Mouse (Mus musculus): ENCODE measurements at regions not wholly inside any gene's neighbourhood (a gene's known extent, or its start where the extent isn't known, plus 50 kb on each side); places are given as distances from the start of the nearest gene placed in this dataset.

- ATAC-seq (ENCODE audit: low FRiP score, low TSS enrichment) = no peak
- H3K4me1 ChIP-seq (ENCODE audit: control insufficient read depth, insufficient read depth, low read length) = no peaks in the 10 kb centered on the region
- no peak for DNase-seq
- H3K9me3 ChIP-seq (ENCODE audit: control insufficient read depth, low read length) = no peaks in the 10 kb centered on the region
- H3K36me3 ChIP-seq (ENCODE audit: control insufficient read depth, insufficient read depth, low read length) = no peaks in the 10 kb centered on the region
- no peak overlapping the region for H3K4me3 ChIP-seq (replicated peaks; ENCODE audit: low read depth, low read length)
- no peaks in the 10 kb centered on the region for H3K27me3 ChIP-seq (ENCODE audit: control insufficient read depth, insufficient read depth, low read length)
- WGBS = 93% methylated on average over 1 of the region's 1 CpGs
- no peak overlapping the region for H3K4me2 ChIP-seq (ENCODE audit: low read length)
- H3K9ac ChIP-seq (replicated peaks; ENCODE audit: low read length) = no peak overlapping the region
- no peak overlapping the region for H3K27ac ChIP-seq (replicated peaks; ENCODE audit: low read depth, low read length)
These were observed 459.3 kb downstream of the Ppargc1a start for GRCm38 (mm10) chr5:51108181-51108580.

- H3K27me3 ChIP-seq (ENCODE audit: control insufficient read depth, insufficient read depth, low read length) = no peaks in the 10 kb centered on the region
- H3K9me3 ChIP-seq (ENCODE audit: control insufficient read depth, low read length) = no peaks in the 10 kb centered on the region
- 82% methylated on average over 3 of the region's 3 CpGs for WGBS
- no peak overlapping the region for H3K27ac ChIP-seq (replicated peaks; ENCODE audit: low read depth, low read length)
- H3K4me2 ChIP-seq (ENCODE audit: low read length) = no peak overlapping the region
- ATAC-seq (ENCODE audit: low FRiP score, low TSS enrichment) = no peak
- no peak overlapping the region for H3K4me3 ChIP-seq (replicated peaks; ENCODE audit: low read depth, low read length)
- H3K36me3 ChIP-seq (ENCODE audit: control insufficient read depth, insufficient read depth, low read length) = no peaks in the 10 kb centered on the region
- no peak overlapping the region for H3K9ac ChIP-seq (replicated peaks; ENCODE audit: low read length)
- H3K4me1 ChIP-seq (ENCODE audit: control insufficient read depth, insufficient read depth, low read length) = no peaks in the 10 kb centered on the region
- no peak for DNase-seq
These were observed 467.6 kb downstream of the Ppargc1a start for GRCm38 (mm10) chr5:51099902-51100301.

GRCm38 (mm10) chr5:51072674-51073468 lies 494.7 kb downstream of the Ppargc1a start:
- 88% methylated on average over 8 of the region's 8 CpGs for WGBS
- DNase-seq = no peak
- H3K27me3 ChIP-seq (ENCODE audit: control insufficient read depth, insufficient read depth, low read length) = no peaks in the 10 kb centered on the region
- H3K9ac ChIP-seq (replicated peaks; ENCODE audit: low read length) = no peak overlapping the region
- no peaks in the 10 kb centered on the region for H3K9me3 ChIP-seq (ENCODE audit: control insufficient read depth, low read length)
- no peak overlapping the region for H3K4me3 ChIP-seq (replicated peaks; ENCODE audit: low read depth, low read length)
- H3K4me1 ChIP-seq (ENCODE audit: control insufficient read depth, insufficient read depth, low read length) = no peaks in the 10 kb centered on the region
- H3K4me2 ChIP-seq (ENCODE audit: low read length) = no peak overlapping the region
- H3K27ac ChIP-seq (replicated peaks; ENCODE audit: low read depth, low read length) = no peak overlapping the region
- no peak for ATAC-seq (ENCODE audit: low FRiP score, low TSS enrichment)
- no peaks in the 10 kb centered on the region for H3K36me3 ChIP-seq (ENCODE audit: control insufficient read depth, insufficient read depth, low read length)

GRCm38 (mm10) chr5:51072146-51072545 lies 495.4 kb downstream of the Ppargc1a start:
- H3K9ac ChIP-seq (replicated peaks; ENCODE audit: low read length) = no peak overlapping the region
- ATAC-seq (ENCODE audit: low FRiP score, low TSS enrichment) = no peak
- H3K27me3 ChIP-seq (ENCODE audit: control insufficient read depth, insufficient read depth, low read length) = no peaks in the 10 kb centered on the region
- H3K27ac ChIP-seq (replicated peaks; ENCODE audit: low read depth, low read length) = no peak overlapping the region
- H3K9me3 ChIP-seq (ENCODE audit: control insufficient read depth, low read length) = no peaks in the 10 kb centered on the region
- DNase-seq = no peak
- no peak overlapping the region for H3K4me3 ChIP-seq (replicated peaks; ENCODE audit: low read depth, low read length)
- no peak overlapping the region for H3K4me2 ChIP-seq (ENCODE audit: low read length)
- H3K4me1 ChIP-seq (ENCODE audit: control insufficient read depth, insufficient read depth, low read length) = no peaks in the 10 kb centered on the region
- 83% methylated on average over 2 of the region's 2 CpGs for WGBS
- H3K36me3 ChIP-seq (ENCODE audit: control insufficient read depth, insufficient read depth, low read length) = no peaks in the 10 kb centered on the region

- H3K36me3 ChIP-seq (ENCODE audit: control insufficient read depth, insufficient read depth, low read length) = no peaks in the 10 kb centered on the region
- no peaks in the 10 kb centered on the region for H3K9me3 ChIP-seq (ENCODE audit: control insufficient read depth, low read length)
- no peak overlapping the region for H3K27ac ChIP-seq (replicated peaks; ENCODE audit: low read depth, low read length)
- H3K9ac ChIP-seq (replicated peaks; ENCODE audit: low read length) = no peak overlapping the region
- no peak overlapping the region for H3K4me2 ChIP-seq (ENCODE audit: low read length)
- DNase-seq (no peak), ATAC-seq (ENCODE audit: low FRiP score, low TSS enrichment) (no peak)
- no peak overlapping the region for H3K4me3 ChIP-seq (replicated peaks; ENCODE audit: low read depth, low read length)
- WGBS = 67% methylated on average over 1 of the region's 1 CpGs
- H3K27me3 ChIP-seq (ENCODE audit: control insufficient read depth, insufficient read depth, low read length) = no peaks in the 10 kb centered on the region
- no peaks in the 10 kb centered on the region for H3K4me1 ChIP-seq (ENCODE audit: control insufficient read depth, insufficient read depth, low read length)
These were observed 497.9 kb downstream of the Ppargc1a start for GRCm38 (mm10) chr5:51069668-51070067.

GRCm38 (mm10) chr5:51045872-51046271 lies 521.7 kb downstream of the Ppargc1a start:
- DNase-seq (no peak), ATAC-seq (ENCODE audit: low FRiP score, low TSS enrichment) (no peak)
- Histone ChIP-seq H3K9me3 (ENCODE audit: control insufficient read depth, low read length) (no peaks in the 10 kb centered on the region), H3K36me3 (ENCODE audit: control insufficient read depth, insufficient read depth, low read length) (no peaks in the 10 kb centered on the region), H3K4me2 (ENCODE audit: low read length) (no peak overlapping the region), H3K27ac (replicated peaks; ENCODE audit: low read depth, low read length) (no peak overlapping the region), H3K27me3 (ENCODE audit: control insufficient read depth, insufficient read depth, low read length) (no peaks in the 10 kb centered on the region), H3K9ac (replicated peaks; ENCODE audit: low read length) (no peak overlapping the region), H3K4me3 (replicated peaks; ENCODE audit: low read depth, low read length) (no peak overlapping the region), H3K4me1 (ENCODE audit: control insufficient read depth, insufficient read depth, low read length) (no peaks in the 10 kb centered on the region)
- WGBS = 80% methylated on average over 2 of the region's 2 CpGs

- Histone ChIP-seq H3K36me3 (ENCODE audit: control insufficient read depth, insufficient read depth, low read length) (no peaks in the 10 kb centered on the region), H3K4me3 (replicated peaks; ENCODE audit: low read depth, low read length) (no peak overlapping the region), H3K4me2 (ENCODE audit: low read length) (no peak overlapping the region), H3K27ac (replicated peaks; ENCODE audit: low read depth, low read length) (no peak overlapping the region), H3K4me1 (ENCODE audit: control insufficient read depth, insufficient read depth, low read length) (no peaks in the 10 kb centered on the region), H3K27me3 (ENCODE audit: control insufficient read depth, insufficient read depth, low read length) (no peaks in the 10 kb centered on the region), H3K9me3 (ENCODE audit: control insufficient read depth, low read length) (no peaks in the 10 kb centered on the region), H3K9ac (replicated peaks; ENCODE audit: low read length) (no peak overlapping the region)
- ATAC-seq (ENCODE audit: low FRiP score, low TSS enrichment) (no peak), DNase-seq (no peak)
- 92% methylated on average over 6 of the region's 6 CpGs for WGBS
These were observed 525.8 kb downstream of the Ppargc1a start for GRCm38 (mm10) chr5:51041541-51042217.

GRCm38 (mm10) chr5:51040926-51041325 lies 526.6 kb downstream of the Ppargc1a start:
- Histone ChIP-seq H3K27me3 (ENCODE audit: control insufficient read depth, insufficient read depth, low read length) (no peaks in the 10 kb centered on the region), H3K9ac (replicated peaks; ENCODE audit: low read length) (no peak overlapping the region), H3K4me2 (ENCODE audit: low read length) (no peak overlapping the region), H3K4me3 (replicated peaks; ENCODE audit: low read depth, low read length) (no peak overlapping the region), H3K4me1 (ENCODE audit: control insufficient read depth, insufficient read depth, low read length) (no peaks in the 10 kb centered on the region), H3K9me3 (ENCODE audit: control insufficient read depth, low read length) (no peaks in the 10 kb centered on the region), H3K27ac (replicated peaks; ENCODE audit: low read depth, low read length) (no peak overlapping the region), H3K36me3 (ENCODE audit: control insufficient read depth, insufficient read depth, low read length) (no peaks in the 10 kb centered on the region)
- no peak for ATAC-seq (ENCODE audit: low FRiP score, low TSS enrichment)
- DNase-seq = no peak
- WGBS = 81% methylated on average over 6 of the region's 6 CpGs

- Histone ChIP-seq H3K4me3 (replicated peaks; ENCODE audit: low read depth, low read length) (no peak overlapping the region), H3K4me2 (ENCODE audit: low read length) (no peak overlapping the region), H3K9me3 (ENCODE audit: control insufficient read depth, low read length) (no peaks in the 10 kb centered on the region), H3K36me3 (ENCODE audit: control insufficient read depth, insufficient read depth, low read length) (no peaks in the 10 kb centered on the region), H3K9ac (replicated peaks; ENCODE audit: low read length) (no peak overlapping the region), H3K27me3 (ENCODE audit: control insufficient read depth, insufficient read depth, low read length) (no peaks in the 10 kb centered on the region), H3K27ac (replicated peaks; ENCODE audit: low read depth, low read length) (no peak overlapping the region), H3K4me1 (ENCODE audit: control insufficient read depth, insufficient read depth, low read length) (no peaks in the 10 kb centered on the region)
- ATAC-seq (ENCODE audit: low FRiP score, low TSS enrichment) (no peak), DNase-seq (no peak)
- 89% methylated on average over 6 of the region's 6 CpGs for WGBS
These were observed 527.1 kb downstream of the Ppargc1a start for GRCm38 (mm10) chr5:51040463-51040862.
